Mouse (Mus musculus) forebrain, embryonic 13.5 days (tissue): Measurements from ENCODE around the gene Rap1gds1. TPM values are rescaled to one million over a fixed set of nuclear protein-coding genes. Genes with fewer than 3 reads are reported as not detected.

Source experiments
- polyA plus RNA-seq: library from polyadenylated mRNA; unstranded; fragments of >200 nt; fragmentation: Nextera tagmentation; extraction: Ambion mirVana; gene quantifications from 2 replicates; pipeline ENCODE4 v1.2.1, GENCODE M21; 2015

Rap1gds1 gene
- polyA plus RNA-seq, 1 experiment from 2014 or later: 44.8 TPM

Other genes starting within 250 kb of the Rap1gds1 start
- gene Stpg2, start 130.5 kb upstream of the Rap1gds1 start, polyA plus RNA-seq: not detected in 2 replicates